Mouse (Mus musculus) activated CD4-positive, CD25-positive, alpha-beta regulatory T cell, adult 4 months (primary cell): Measurements from ENCODE around the gene Ctps2. TPM values are rescaled to one million over a fixed set of nuclear protein-coding genes. Genes with fewer than 3 reads are reported as not detected.

Source experiments
- ATAC-seq: one replicate; pipeline ENCODE4 v1.8.0; 2017
- polyA plus RNA-seq, 2 experiments: library from polyadenylated mRNA; unstranded; fragments of 100-300 nt; shearing (Covaris generic); gene quantifications; one replicate each; pipeline ENCODE4 v1.2.1; 2017

The Ctps2 gene
- polyA plus RNA-seq = 100 to 1,000 TPM; 186 to 196 TPM

GRCm38 (mm10) chrX:162900938-162901337, at the start of gene Ctps2:
Gene Ctps2 (plus strand): TSS chrX:162901238.
- no peak for ATAC-seq

GRCm38 (mm10) chrX:162868294-162868965, 32.6 kb upstream of the Ctps2 start:
- no peak for ATAC-seq

GRCm38 (mm10) chrX:162871734-162872517, 29.1 kb upstream of the Ctps2 start:
- ATAC-seq = no peak

- ATAC-seq = no peak
These were observed 27.3 kb upstream of the Ctps2 start for GRCm38 (mm10) chrX:162873761-162874160.

- ATAC-seq = no peak
These were observed 22.8 kb upstream of the Ctps2 start for GRCm38 (mm10) chrX:162878236-162878635.

- ATAC-seq = peak; percentile 82
These were observed 13.0 kb upstream of the Ctps2 start, which contains the start of gene Syap1 for GRCm38 (mm10) chrX:162887931-162888511. Gene Syap1 (minus strand): TSS chrX:162888447.

GRCm38 (mm10) chrX:162888575-162889223, 12.3 kb upstream of the Ctps2 start:
- peak; percentile 16 for ATAC-seq

GRCm38 (mm10) chrX:162901371-162902039, 467 bp downstream of the Ctps2 start:
- peak; percentile 38 for ATAC-seq

GRCm38 (mm10) chrX:162902040-162902734, 1.1 kb downstream of the Ctps2 start:
- ATAC-seq = peak; percentile 90

- no peak for ATAC-seq
These were observed 6.5 kb downstream of the Ctps2 start for GRCm38 (mm10) chrX:162907554-162907953.

GRCm38 (mm10) chrX:162913651-162914050, 12.6 kb downstream of the Ctps2 start:
- no peak for ATAC-seq

GRCm38 (mm10) chrX:162915697-162916096, 14.7 kb downstream of the Ctps2 start:
- ATAC-seq = peak; percentile 82

- ATAC-seq = no peak
These were observed 20.6 kb downstream of the Ctps2 start for GRCm38 (mm10) chrX:162921487-162922125.

- no peak for ATAC-seq
These were observed 30.4 kb downstream of the Ctps2 start for GRCm38 (mm10) chrX:162931467-162931866.

- no peak for ATAC-seq
These were observed 41.0 kb downstream of the Ctps2 start for GRCm38 (mm10) chrX:162942027-162942426.

- no peak for ATAC-seq
These were observed 48.9 kb downstream of the Ctps2 start for GRCm38 (mm10) chrX:162949811-162950439.

GRCm38 (mm10) chrX:162957921-162958320, 56.9 kb downstream of the Ctps2 start:
- no peak for ATAC-seq

- no peak for ATAC-seq
These were observed 62.8 kb downstream of the Ctps2 start for GRCm38 (mm10) chrX:162963840-162964239.

- no peak for ATAC-seq
These were observed 63.3 kb downstream of the Ctps2 start, which contains the start of gene S100g for GRCm38 (mm10) chrX:162964383-162964782. Gene S100g (minus strand): TSS chrX:162964599.

GRCm38 (mm10) chrX:162967456-162967855, 66.4 kb downstream of the Ctps2 start:
- ATAC-seq = no peak

- peak; percentile 88 for ATAC-seq
These were observed 75.2 kb downstream of the Ctps2 start for GRCm38 (mm10) chrX:162976194-162976593.
